Mouse (Mus musculus) adrenal gland, adult (tissue): ENCODE measurements at regions not wholly inside any gene's neighbourhood (a gene's known extent, or its start where the extent isn't known, plus 50 kb on each side); places are given as distances from the start of the nearest gene placed in this dataset.

Experiments
- DNase-seq, 2 experiments: peaks; one replicate each; pipeline ENCODE4 v3.0.0; 2022 to 2023; ENCODE audit warnings: low spot score in 1 of 2; ENCODE audit not compliant: inconsistent age in 2 of 2

GRCm38 (mm10) chr10:37289964-37290704, 151.4 kb upstream of the Marcks start:
- DNase-seq, result no peak

GRCm38 (mm10) chr10:37286305-37286704, 147.6 kb upstream of the Marcks start:
- no peak for DNase-seq

- DNase-seq, result no peak
Observed at GRCm38 (mm10) chr10:37282951-37283350, 144.2 kb upstream of the Marcks start.

- DNase-seq, result no peak
Observed at GRCm38 (mm10) chr10:37280823-37281222, 142.1 kb upstream of the Marcks start.

- DNase-seq, result no peak
Observed at GRCm38 (mm10) chr10:37280150-37280820, 141.6 kb upstream of the Marcks start.

GRCm38 (mm10) chr10:37279316-37279715, 140.6 kb upstream of the Marcks start:
- no peak for DNase-seq

GRCm38 (mm10) chr10:37275857-37276256, 137.1 kb upstream of the Marcks start:
- no peak for DNase-seq

GRCm38 (mm10) chr10:37275271-37275670, 136.6 kb upstream of the Marcks start:
- no peak for DNase-seq

GRCm38 (mm10) chr10:37271967-37272366, 133.2 kb upstream of the Marcks start:
- DNase-seq, result no peak

GRCm38 (mm10) chr10:37270236-37271000, 131.7 kb upstream of the Marcks start:
- no peak for DNase-seq

GRCm38 (mm10) chr10:37266909-37267308, 128.2 kb upstream of the Marcks start:
- no peak for DNase-seq

GRCm38 (mm10) chr10:37260791-37261488, 122.2 kb upstream of the Marcks start:
- DNase-seq, result peak; percentile 10 to 29

- no peak for DNase-seq
Observed at GRCm38 (mm10) chr10:37259186-37259585, 120.5 kb upstream of the Marcks start.

GRCm38 (mm10) chr10:37257544-37257943, 118.8 kb upstream of the Marcks start:
- DNase-seq, result no peak

GRCm38 (mm10) chr10:37250934-37251521, 112.3 kb upstream of the Marcks start:
- peak in 1 of 2 experiments; percentile 36 for DNase-seq

- DNase-seq, result peak in 1 of 2 experiments; percentile 60
Observed at GRCm38 (mm10) chr10:37250157-37250556, 111.4 kb upstream of the Marcks start.

- DNase-seq, result no peak
Observed at GRCm38 (mm10) chr10:37249511-37249910, 110.8 kb upstream of the Marcks start.

GRCm38 (mm10) chr10:37247121-37247520, 108.4 kb upstream of the Marcks start:
- peak; percentile 21 to 46 for DNase-seq

GRCm38 (mm10) chr10:37243136-37243535, 104.4 kb upstream of the Marcks start:
- no peak for DNase-seq

GRCm38 (mm10) chr10:37241821-37242263, 103.1 kb upstream of the Marcks start:
- DNase-seq, result no peak

GRCm38 (mm10) chr10:37240634-37241033, 101.9 kb upstream of the Marcks start:
- no peak for DNase-seq
